Mouse (Mus musculus) hindbrain, embryonic 13.5 days (tissue): ENCODE measurements around the gene Hexb. TPM values are rescaled to one million over a fixed set of nuclear protein-coding genes. Genes with fewer than 3 reads are reported as not detected.

Source experiments
- ATAC-seq: fragments of 200-750 bp; cut with Nextera tagmentation; 2 replicates; pipeline ENCODE4 v1.8.0; 2017; ENCODE audit warnings: moderate TSS enrichment; ENCODE audit not compliant: low FRiP score
- H3K27ac ChIP-seq: fragments of 300-500 bp; sonication (generic); 2 replicates; pipeline ENCODE4 v1.5.1; 2015; ENCODE audit warnings: inconsistent platforms, mild to moderate bottlenecking, moderate library complexity
- H3K27me3 ChIP-seq: fragments of 300-500 bp; sonication (generic); 2 replicates; pipeline ENCODE4 v1.6.1; 2015; ENCODE audit warnings: mild to moderate bottlenecking, inconsistent platforms
- H3K36me3 ChIP-seq: fragments of 300-500 bp; sonication (generic); 2 replicates; pipeline ENCODE4 v1.6.1; 2015; ENCODE audit warnings: mild to moderate bottlenecking, inconsistent platforms
- H3K4me1 ChIP-seq: fragments of 300-500 bp; sonication (generic); replicated peaks from 2 replicates; pipeline ENCODE4 v1.6.1; 2015; ENCODE audit warnings: inconsistent platforms
- H3K4me2 ChIP-seq: fragments of 300-500 bp; sonication (generic); 2 replicates; pipeline ENCODE4 v1.6.1; 2015; ENCODE audit warnings: inconsistent platforms, mild to moderate bottlenecking, moderate library complexity
- H3K4me3 ChIP-seq: fragments of 300-500 bp; sonication (generic); 2 replicates; pipeline ENCODE4 v1.5.1; 2015; ENCODE audit warnings: mild to moderate bottlenecking, inconsistent platforms
- H3K9ac ChIP-seq: fragments of 300-500 bp; sonication (generic); 2 replicates; pipeline ENCODE4 v1.6.1; 2015; ENCODE audit warnings: mild to moderate bottlenecking, inconsistent platforms
- H3K9me3 ChIP-seq: fragments of 300-500 bp; sonication (generic); 2 replicates; pipeline ENCODE4 v1.6.1; 2016; ENCODE audit warnings: inconsistent platforms
- WGBS: fragments of 180-500 bp; shearing (Covaris S2); methylation state at CpG from one replicate; pipeline ENCODE4 v1.1.7; 2015; 5-methylcytosine and 5-hydroxymethylcytosine counted together
- polyA plus RNA-seq: library from polyadenylated mRNA; unstranded; fragments of >200 nt; fragmentation: Nextera tagmentation; extraction: Ambion mirVana; gene quantifications from 2 replicates; pipeline ENCODE4 v1.2.1, GENCODE M21; 2015

The Hexb gene
- polyA plus RNA-seq, 1 experiment from 2014 or later: 40.1 TPM

GRCm38 (mm10) chr13:97239343-97240180 is 41.4 kb upstream of the Hexb start:
- H3K27ac ChIP-seq: peak overlapping the region; percentile 98
- ATAC-seq: 0 out of 2 replicates have a peak, but pooled peaks have one; percentile 23
- WGBS: 6% methylated on average over 23 of the region's 23 CpGs
- H3K4me1 ChIP-seq: peaks cover 65% of the 10 kb centered on the region
- H3K27me3 ChIP-seq: no peaks in the 10 kb centered on the region
- peak overlapping the region; percentile 83 for H3K4me2 ChIP-seq
- no peaks in the 10 kb centered on the region for H3K9me3 ChIP-seq
- no peaks in the 10 kb centered on the region for H3K36me3 ChIP-seq
- H3K9ac ChIP-seq: peak overlapping the region; percentile 58; the same call in 1 of the 2 replicates
- H3K4me3 ChIP-seq: peak overlapping the region; percentile 96; the same call in 1 of the 2 replicates

GRCm38 (mm10) chr13:97238181-97238981 is 40.2 kb upstream of the Hexb start:
- H3K9ac ChIP-seq: 0 out of 2 replicates have a peak overlapping the region, but pooled peaks have one; percentile 1
- ATAC-seq: no peak
- H3K4me1 ChIP-seq: peaks cover 53% of the 10 kb centered on the region
- H3K9me3 ChIP-seq: no peaks in the 10 kb centered on the region
- no peak overlapping the region for H3K4me3 ChIP-seq
- H3K27ac ChIP-seq: peak overlapping the region; percentile 98
- H3K4me2 ChIP-seq: no peak overlapping the region
- H3K36me3 ChIP-seq: no peaks in the 10 kb centered on the region
- H3K27me3 ChIP-seq: no peaks in the 10 kb centered on the region
- 65% methylated on average over 16 of the region's 16 CpGs for WGBS

- Histone ChIP-seq H3K9me3 (no peaks in the 10 kb centered on the region), H3K4me1 (peaks cover 46% of the 10 kb centered on the region), H3K9ac (no peak overlapping the region), H3K4me3 (no peak overlapping the region), H3K36me3 (no peaks in the 10 kb centered on the region), H3K4me2 (no peak overlapping the region), H3K27me3 (no peaks in the 10 kb centered on the region), H3K27ac (peak overlapping the region; percentile 98)
- ATAC-seq: no peak
- 21% methylated on average over 3 of the region's 3 CpGs for WGBS
Observed at GRCm38 (mm10) chr13:97237700-97238099, 39.5 kb upstream of the Hexb start.

- Histone ChIP-seq H3K9ac (no peak overlapping the region; the same call in 1 of the 2 replicates), H3K27me3 (no peaks in the 10 kb centered on the region), H3K4me2 (no peak overlapping the region), H3K4me1 (peaks cover 42% of the 10 kb centered on the region), H3K4me3 (no peak overlapping the region), H3K36me3 (no peaks in the 10 kb centered on the region), H3K27ac (0 out of 2 replicates have a peak overlapping the region, but pooled peaks have one; percentile 18), H3K9me3 (no peaks in the 10 kb centered on the region)
- WGBS: 40% methylated on average over 6 of the region's 6 CpGs
- no peak for ATAC-seq
Observed at GRCm38 (mm10) chr13:97235911-97236310, 37.8 kb upstream of the Hexb start.

GRCm38 (mm10) chr13:97234785-97235417 is 36.7 kb upstream of the Hexb start:
- H3K4me1 ChIP-seq: peaks cover 35% of the 10 kb centered on the region
- H3K36me3 ChIP-seq: no peaks in the 10 kb centered on the region
- no peaks in the 10 kb centered on the region for H3K27me3 ChIP-seq
- WGBS: 17% methylated on average over 17 of the region's 17 CpGs
- no peak overlapping the region for H3K27ac ChIP-seq
- ATAC-seq: peak; percentile 81
- no peaks in the 10 kb centered on the region for H3K9me3 ChIP-seq
- H3K4me2 ChIP-seq: peak overlapping the region; percentile 62
- H3K9ac ChIP-seq: peak overlapping the region; percentile 65
- peak overlapping the region; percentile 38 for H3K4me3 ChIP-seq

GRCm38 (mm10) chr13:97233092-97233491 is 34.9 kb upstream of the Hexb start:
- Histone ChIP-seq H3K4me3 (no peak overlapping the region), H3K27ac (no peak overlapping the region), H3K4me1 (peaks cover 18% of the 10 kb centered on the region), H3K4me2 (no peak overlapping the region), H3K36me3 (no peaks in the 10 kb centered on the region), H3K27me3 (no peaks in the 10 kb centered on the region), H3K9ac (no peak overlapping the region), H3K9me3 (no peaks in the 10 kb centered on the region)
- no peak for ATAC-seq
- WGBS: 68% methylated on average over 2 of the region's 2 CpGs

GRCm38 (mm10) chr13:97230101-97230500 is 31.9 kb upstream of the Hexb start:
- Histone ChIP-seq H3K4me3 (no peak overlapping the region), H3K27ac (no peak overlapping the region), H3K4me2 (no peak overlapping the region), H3K4me1 (peaks cover 4% of the 10 kb centered on the region; the same call in 1 of the 2 replicates), H3K9ac (no peak overlapping the region), H3K27me3 (no peaks in the 10 kb centered on the region), H3K36me3 (no peaks in the 10 kb centered on the region), H3K9me3 (no peaks in the 10 kb centered on the region)
- ATAC-seq: no peak
- 81% methylated on average over 3 of the region's 3 CpGs for WGBS

- Histone ChIP-seq H3K9me3 (no peaks in the 10 kb centered on the region), H3K4me3 (no peak overlapping the region), H3K36me3 (no peaks in the 10 kb centered on the region), H3K27me3 (no peaks in the 10 kb centered on the region), H3K4me1 (no peaks in the 10 kb centered on the region), H3K27ac (no peak overlapping the region), H3K4me2 (no peak overlapping the region), H3K9ac (no peak overlapping the region)
- 96% methylated on average over 3 of the region's 3 CpGs for WGBS
- ATAC-seq: no peak
Observed at GRCm38 (mm10) chr13:97227795-97228194, 29.6 kb upstream of the Hexb start.

- no peaks in the 10 kb centered on the region for H3K27me3 ChIP-seq
- 66% methylated on average over 17 of the region's 17 CpGs for WGBS
- no peaks in the 10 kb centered on the region for H3K36me3 ChIP-seq
- no peak for ATAC-seq
- H3K4me3 ChIP-seq: no peak overlapping the region
- H3K9ac ChIP-seq: no peak overlapping the region
- H3K27ac ChIP-seq: no peak overlapping the region
- H3K4me1 ChIP-seq: no peaks in the 10 kb centered on the region
- H3K4me2 ChIP-seq: no peak overlapping the region
- H3K9me3 ChIP-seq: no peaks in the 10 kb centered on the region
Observed at GRCm38 (mm10) chr13:97225130-97225529, 27.0 kb upstream of the Hexb start.

- Histone ChIP-seq H3K4me2 (no peak overlapping the region), H3K9ac (no peak overlapping the region), H3K36me3 (no peaks in the 10 kb centered on the region), H3K4me3 (no peak overlapping the region), H3K9me3 (no peaks in the 10 kb centered on the region), H3K27me3 (no peaks in the 10 kb centered on the region), H3K27ac (no peak overlapping the region), H3K4me1 (no peaks in the 10 kb centered on the region)
- 81% methylated on average over 10 of the region's 10 CpGs for WGBS
- no peak for ATAC-seq
Observed at GRCm38 (mm10) chr13:97224341-97224982, 26.3 kb upstream of the Hexb start.

- H3K9me3 ChIP-seq: no peaks in the 10 kb centered on the region
- no peak overlapping the region for H3K9ac ChIP-seq
- no peak overlapping the region for H3K4me3 ChIP-seq
- 87% methylated on average over 8 of the region's 8 CpGs for whole genome bisulfite sequencing
- no peak for ATAC-seq
- H3K4me2 ChIP-seq: no peak overlapping the region
- no peaks in the 10 kb centered on the region for H3K27me3 ChIP-seq
- no peak overlapping the region for H3K27ac ChIP-seq
- no peaks in the 10 kb centered on the region for H3K36me3 ChIP-seq
- H3K4me1 ChIP-seq: no peaks in the 10 kb centered on the region
Observed at GRCm38 (mm10) chr13:97223856-97224255, 25.7 kb upstream of the Hexb start.
